Mouse (Mus musculus) spleen, embryonic (tissue): ENCODE measurements around the gene Foxo4.

ENCODE experiments used
- CTCF ChIA-PET: fragments of 350-600 bp; sonication (Branson Sonifier 250); formaldehyde crosslinking; loops from one replicate; lab custom pipeline; 2022; lab: Charles Lee

Gene Foxo4

GRCm38 (mm10) chrX:101253952-101254729, at the start of gene Foxo4:
TSS of gene Foxo4 (plus strand) at chrX:101254528.
- CTCF ChIA-PET: interaction anchor here (1.2 kb wide), 1 partner anchor 122 kb away, joined by 4 read pairs; no protein-coding TSS in a partner anchor

GRCm38 (mm10) chrX:101221834-101222795, 32.2 kb upstream of the Foxo4 start, which contains the start of gene Snx12:
TSS of gene Snx12 (minus strand) at chrX:101222563.
- CTCF ChIA-PET: no interaction called here

DNA sequence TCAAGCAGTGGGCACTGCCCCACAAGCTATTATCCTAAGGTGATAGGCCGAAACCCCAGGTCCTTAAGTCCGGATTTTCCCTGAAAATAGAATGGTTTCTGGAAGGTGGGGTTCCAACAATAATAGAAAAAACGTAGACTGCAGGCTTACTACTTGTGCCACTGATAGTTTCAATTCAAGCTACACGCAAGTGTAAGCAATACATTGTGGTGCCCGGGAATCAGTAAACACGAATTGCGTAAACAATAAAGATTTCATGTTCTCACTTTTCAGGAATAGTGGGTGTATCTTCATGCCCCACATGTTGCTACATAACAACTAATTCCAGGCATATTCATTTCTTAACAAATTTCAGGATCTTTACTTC, 31.5 kb upstream of the Foxo4 start:
- CTCF ChIA-PET: no interaction called here

DNA sequence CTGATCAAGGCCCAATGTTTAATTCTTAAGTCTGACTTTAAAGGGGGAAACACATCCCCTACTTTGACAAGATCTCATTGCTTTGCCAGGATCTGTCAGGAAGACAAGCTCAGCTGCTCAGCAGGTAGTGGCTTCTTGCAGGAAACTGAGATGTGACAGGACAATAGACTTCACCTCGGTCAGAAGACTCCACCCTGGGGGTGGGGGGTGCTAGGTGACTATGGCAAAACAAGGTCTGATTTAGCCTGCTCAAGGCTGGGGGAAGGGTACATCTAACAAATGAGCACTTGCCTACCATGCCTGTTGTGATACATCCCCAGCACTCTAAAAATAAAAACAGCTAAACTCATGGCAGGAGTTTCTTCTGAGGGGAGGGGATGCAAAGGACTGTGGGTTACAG, 9.3 kb upstream of the Foxo4 start:
- CTCF ChIA-PET: no interaction called here

- CTCF ChIA-PET: no interaction called here
Measured at GRCm38 (mm10) chrX:101254740-101255139, 412 bp downstream of the Foxo4 start.

GRCm38 (mm10) chrX:101256603-101257002, 2.3 kb downstream of the Foxo4 start:
- CTCF ChIA-PET: no interaction called here

DNA sequence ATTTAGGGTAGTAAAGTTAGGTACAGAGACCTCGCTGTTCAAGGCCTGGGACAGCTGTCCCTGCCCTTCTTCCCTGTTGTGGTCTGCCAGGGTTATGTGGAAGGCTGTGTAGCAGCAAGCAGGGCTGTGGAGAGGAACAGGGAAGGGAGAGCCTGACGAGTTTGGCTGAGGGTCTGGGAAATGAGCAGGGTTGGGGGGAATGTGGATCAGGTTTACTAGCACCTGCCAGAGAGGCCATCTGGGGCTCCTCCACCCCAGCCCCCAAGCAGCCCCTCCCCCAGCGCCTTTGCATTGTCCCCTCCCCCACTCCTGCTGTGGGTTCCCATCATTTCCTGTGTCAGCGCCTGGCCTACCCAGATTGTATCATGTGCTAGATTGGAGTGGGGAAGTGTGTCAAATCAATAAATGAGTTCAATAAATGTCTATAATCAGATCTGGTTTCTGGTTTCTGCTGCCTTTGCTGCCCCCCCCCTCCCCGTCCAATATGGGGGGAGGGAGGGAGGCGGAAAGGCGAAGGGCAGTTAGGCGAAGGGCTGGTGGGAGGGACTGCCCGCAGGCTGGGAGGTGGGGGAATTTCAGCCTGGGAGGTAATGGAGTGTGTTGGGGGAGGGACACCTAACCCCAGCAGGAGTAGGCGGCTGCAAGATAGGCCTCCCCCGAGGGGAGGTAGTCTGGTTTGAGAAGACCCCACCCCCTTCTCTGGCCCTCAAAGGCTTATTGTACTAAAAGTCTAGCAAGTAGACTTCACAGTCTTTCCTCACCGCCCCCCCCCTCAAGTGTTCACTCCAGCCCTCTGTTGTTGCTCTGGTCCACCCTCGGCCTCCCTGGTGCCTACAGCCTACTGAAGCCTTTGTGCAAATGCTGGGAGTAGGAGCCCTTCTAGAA, 6.4 kb downstream of the Foxo4 start:
- CTCF ChIA-PET: no interaction called here

GRCm38 (mm10) chrX:101263892-101264291, 9.6 kb downstream of the Foxo4 start, which contains the start of gene Gm614:
TSS of gene Gm614 (minus strand) at chrX:101263992.
- CTCF ChIA-PET: no interaction called here

DNA sequence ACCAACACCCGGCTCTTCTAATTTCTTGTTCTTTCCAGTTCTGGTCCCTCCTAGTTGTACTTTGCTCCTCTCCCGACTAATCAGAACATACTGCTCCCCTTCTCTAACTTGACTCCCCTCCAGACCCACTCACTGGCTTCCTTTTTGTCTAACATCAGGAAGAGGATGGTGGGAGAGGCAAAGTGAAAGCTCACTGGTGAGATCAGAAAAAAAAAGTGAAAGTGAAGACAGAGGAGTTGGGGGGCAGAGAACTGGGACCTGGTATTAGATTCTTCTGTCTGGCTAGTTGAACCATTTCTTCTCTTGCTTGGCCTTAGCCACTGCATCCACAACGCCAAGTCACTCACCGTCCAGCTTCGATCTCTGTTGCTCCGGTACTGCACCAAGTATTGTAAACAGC, 12.3 kb downstream of the Foxo4 start:
- CTCF ChIA-PET: interaction anchor here (0.6 kb wide), 2 partner anchors 10 to 33 kb away, joined by 3 read pairs; no protein-coding TSS in a partner anchor

- CTCF ChIA-PET: no interaction called here
Measured at GRCm38 (mm10) chrX:101268025-101268754, 13.9 kb downstream of the Foxo4 start, which contains the start of gene Il2rg. TSS of gene Il2rg (minus strand) at chrX:101268255.

GRCm38 (mm10) chrX:101268755-101269124, 14.4 kb downstream of the Foxo4 start, which contains the start of gene Gm20489:
TSS of gene Gm20489 (minus strand) at chrX:101269023.
- CTCF ChIA-PET: no interaction called here

DNA sequence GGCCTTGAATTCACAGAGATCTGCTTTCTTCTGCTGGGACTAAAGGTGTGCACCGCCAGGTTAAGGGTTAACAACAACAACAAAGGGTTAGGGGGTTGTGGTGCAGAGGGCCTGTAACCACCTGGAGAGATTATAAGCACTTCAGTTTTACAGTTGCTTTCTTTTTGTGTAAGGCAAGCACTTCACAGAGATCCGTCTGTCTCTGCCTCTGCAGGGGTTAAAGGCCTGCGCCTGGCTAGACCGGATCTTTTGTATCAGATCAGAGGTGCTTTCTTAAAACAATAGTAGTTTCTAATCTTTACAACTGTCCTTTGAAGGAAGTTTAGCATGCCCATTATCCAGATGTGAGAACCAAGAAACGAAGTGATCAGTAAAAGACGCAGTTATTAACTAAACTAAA, 19.1 kb downstream of the Foxo4 start:
- CTCF ChIA-PET: no interaction called here

DNA sequence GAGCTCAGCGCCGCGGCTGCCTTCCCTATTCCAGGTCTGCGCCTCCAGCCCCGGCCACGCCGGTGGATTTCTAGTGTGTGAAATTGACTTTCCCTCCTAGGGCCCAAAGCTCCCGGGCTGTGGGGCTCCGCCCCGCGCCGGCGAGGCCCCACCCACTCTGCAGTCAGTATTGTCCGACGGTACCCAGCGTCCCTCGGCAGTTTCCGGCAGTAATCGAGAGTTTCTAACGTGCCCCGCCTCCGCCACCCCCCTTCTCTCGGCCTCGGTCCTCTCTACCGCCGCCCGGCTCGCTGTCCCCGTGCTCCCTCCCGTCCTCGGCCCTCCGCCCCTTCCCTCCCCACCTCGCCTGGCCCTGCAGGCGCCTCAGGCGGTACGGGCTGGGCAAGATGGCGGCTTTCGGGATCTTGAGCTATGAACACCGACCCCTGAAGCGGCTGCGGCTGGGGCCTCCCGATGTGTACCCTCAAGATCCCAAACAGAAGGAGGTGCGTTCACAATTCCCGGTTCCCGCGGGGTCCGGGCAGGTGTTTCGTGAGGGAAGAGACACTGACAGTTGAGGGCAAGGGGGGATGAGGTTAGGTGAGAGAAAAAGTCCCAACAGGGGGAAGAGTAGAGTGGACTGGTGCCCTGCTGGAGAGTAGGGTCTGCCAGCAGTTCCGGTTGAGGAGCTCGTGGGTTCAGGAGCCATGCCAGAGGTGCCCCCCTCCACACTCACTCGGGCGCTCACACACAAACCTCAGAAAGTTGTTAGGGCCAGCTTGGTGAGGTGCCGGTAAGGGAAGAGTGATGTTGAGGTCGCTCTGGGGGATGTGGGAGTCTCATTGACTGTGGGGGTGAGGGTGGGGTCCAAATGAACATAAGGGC, 19.8 kb downstream of the Foxo4 start, which contains the start of gene Med12:
TSS of gene Med12 (plus strand) at position 156 of the 864 bp plus-strand sequence.
- CTCF ChIA-PET: interaction anchor here (0.5 kb wide), 1 partner anchor 29 kb away, joined by 3 read pairs; no protein-coding TSS in a partner anchor

GRCm38 (mm10) chrX:101282813-101283212, 28.5 kb downstream of the Foxo4 start:
- CTCF ChIA-PET: interaction anchor here (0.6 kb wide), 1 partner anchor 23 kb away, joined by 4 read pairs; no protein-coding TSS in a partner anchor

- CTCF ChIA-PET: interaction anchor here (0.6 kb wide), 1 partner anchor 29 kb away, joined by 3 read pairs; no protein-coding TSS in a partner anchor
Measured at GRCm38 (mm10) chrX:101285534-101285933, 31.2 kb downstream of the Foxo4 start.

GRCm38 (mm10) chrX:101285953-101286670, 31.8 kb downstream of the Foxo4 start:
- CTCF ChIA-PET: no interaction called here

- CTCF ChIA-PET: no interaction called here
Measured at GRCm38 (mm10) chrX:101287543-101287942, 33.2 kb downstream of the Foxo4 start.

DNA sequence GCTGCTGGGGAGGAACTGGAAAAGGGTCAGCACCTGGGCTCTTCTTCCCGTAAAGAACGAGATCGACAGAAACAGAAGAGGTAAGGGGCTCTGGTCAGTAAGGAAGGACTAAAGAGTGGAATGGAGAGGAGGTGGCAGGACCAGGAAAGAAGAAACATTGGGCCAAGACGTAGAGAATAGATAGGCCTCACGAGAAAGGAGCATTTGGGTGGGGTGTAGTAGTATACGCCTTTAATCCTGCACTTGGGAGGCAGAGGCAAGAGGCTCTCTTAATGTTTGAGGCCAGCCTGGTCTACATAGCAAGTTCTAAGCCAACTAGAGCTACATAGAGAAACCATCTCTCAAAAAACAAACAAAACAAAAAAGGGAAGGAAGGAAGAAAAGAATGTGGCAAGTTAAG, 34.1 kb downstream of the Foxo4 start:
- CTCF ChIA-PET: interaction anchor here (0.7 kb wide), 1 partner anchor 35 kb away, joined by 3 read pairs; no protein-coding TSS in a partner anchor
